Mouse (Mus musculus): ENCODE measurements at regions not wholly inside any gene's neighbourhood (a gene's known extent, or its start where the extent isn't known, plus 50 kb on each side); places are given as distances from the start of the nearest gene placed in this dataset.
A peak's percentile ranks its signal among the peaks of the same experiment; 100 is the strongest.
"Not testable (repeated sequence)": the region's sequence is repeated elsewhere in the genome, so short reads cannot be mapped to it uniquely, and the experiment has no call there.

GRCm38 (mm10) chr4:66691598-66692220, 135.7 kb upstream of the Tlr4 start:
- Histone ChIP-seq H3K27me3 (ENCODE audit: insufficient read depth, low read length) (no peaks in the 10 kb centered on the region), H3K4me2 (ENCODE audit: low read length) (no peak overlapping the region), H3K9me3 (replicated peaks; ENCODE audit: low read length) (no peaks in the 10 kb centered on the region), H3K9ac (ENCODE audit: low read depth, low read length) (no peak overlapping the region), H3K36me3 (ENCODE audit: insufficient read depth, low read length) (no peaks in the 10 kb centered on the region), H3K27ac (no peak overlapping the region), H3K4me1 (replicated peaks; ENCODE audit: insufficient read depth, low read length) (no peaks in the 10 kb centered on the region), H3K4me3 (replicated peaks; ENCODE audit: low read depth, low read length) (no peak overlapping the region)
- DNase-seq (ENCODE audit: low spot score) (no peak), ATAC-seq (replicated peaks; ENCODE audit: low FRiP score, low read depth) (no peak)
- 53% methylated on average over 5 of the region's 5 CpGs for WGBS
- no peak for TF ChIP-seq CTCF (IDR thresholded peaks at IDR 0.05; ENCODE audit: low read depth)

GRCm38 (mm10) chr4:66693982-66694578, 133.3 kb upstream of the Tlr4 start:
- no peaks in the 10 kb centered on the region for H3K27me3 ChIP-seq (ENCODE audit: insufficient read depth, low read length)
- H3K36me3 ChIP-seq (ENCODE audit: insufficient read depth, low read length): no peaks in the 10 kb centered on the region
- WGBS: 59% methylated on average over 4 of the region's 4 CpGs
- ATAC-seq (replicated peaks; ENCODE audit: low FRiP score, low read depth) (no peak), DNase-seq (ENCODE audit: low spot score) (no peak)
- H3K27ac ChIP-seq: no peak overlapping the region
- no peaks in the 10 kb centered on the region for H3K4me1 ChIP-seq (replicated peaks; ENCODE audit: insufficient read depth, low read length)
- TF ChIP-seq CTCF (IDR thresholded peaks at IDR 0.05; ENCODE audit: low read depth): no peak
- H3K9me3 ChIP-seq (replicated peaks; ENCODE audit: low read length): no peaks in the 10 kb centered on the region
- no peak overlapping the region for H3K4me2 ChIP-seq (ENCODE audit: low read length)
- H3K9ac ChIP-seq (ENCODE audit: low read depth, low read length): no peak overlapping the region
- H3K4me3 ChIP-seq (replicated peaks; ENCODE audit: low read depth, low read length): no peak overlapping the region

- ATAC-seq (replicated peaks; ENCODE audit: low FRiP score, low read depth): no peak
Measured at GRCm38 (mm10) chr4:66715821-66716760, 111.3 kb upstream of the Tlr4 start.

GRCm38 (mm10) chr4:66737407-66737806, 90.0 kb upstream of the Tlr4 start:
- TF ChIP-seq CTCF (IDR thresholded peaks at IDR 0.05; ENCODE audit: low read depth): no peak
- WGBS: 9% methylated on average over 2 of the region's 2 CpGs
- H3K27me3 ChIP-seq (ENCODE audit: insufficient read depth, low read length): no peaks in the 10 kb centered on the region
- no peak overlapping the region for H3K4me3 ChIP-seq (replicated peaks; ENCODE audit: low read depth, low read length)
- H3K27ac ChIP-seq: no peak overlapping the region
- H3K36me3 ChIP-seq (ENCODE audit: insufficient read depth, low read length): no peaks in the 10 kb centered on the region
- no peaks in the 10 kb centered on the region for H3K9me3 ChIP-seq (replicated peaks; ENCODE audit: low read length)
- H3K9ac ChIP-seq (ENCODE audit: low read depth, low read length): no peak overlapping the region
- no peak for ATAC-seq (replicated peaks; ENCODE audit: low FRiP score, low read depth)
- no peak for DNase-seq (ENCODE audit: low spot score)
- no peaks in the 10 kb centered on the region for H3K4me1 ChIP-seq (replicated peaks; ENCODE audit: insufficient read depth, low read length)
- no peak overlapping the region for H3K4me2 ChIP-seq (ENCODE audit: low read length)

More at GRCm38 (mm10) chr4:66715821-66716760, 111.3 kb upstream of the Tlr4 start:
- Histone ChIP-seq H3K4me1 (replicated peaks; ENCODE audit: insufficient read depth, low read length) (no peaks in the 10 kb centered on the region), H3K4me2 (ENCODE audit: low read length) (no peak overlapping the region), H3K27ac (no peak overlapping the region), H3K9me3 (replicated peaks; ENCODE audit: low read length) (no peaks in the 10 kb centered on the region), H3K4me3 (replicated peaks; ENCODE audit: low read depth, low read length) (no peak overlapping the region), H3K27me3 (ENCODE audit: insufficient read depth, low read length) (no peaks in the 10 kb centered on the region), H3K9ac (ENCODE audit: low read depth, low read length) (no peak overlapping the region), H3K36me3 (ENCODE audit: insufficient read depth, low read length) (no peaks in the 10 kb centered on the region)
- TF ChIP-seq CTCF (IDR thresholded peaks at IDR 0.05; ENCODE audit: low read depth): no peak
- no peak for DNase-seq (ENCODE audit: low spot score)
- 75% methylated on average over 6 of the region's 6 CpGs for WGBS

- not testable (repeated sequence) for H3K27me3 ChIP-seq (ENCODE audit: insufficient read depth, low read length); ATAC-seq (replicated peaks; ENCODE audit: low FRiP score, low read depth); H3K4me1 ChIP-seq (replicated peaks; ENCODE audit: insufficient read depth, low read length); H3K4me3 ChIP-seq (replicated peaks; ENCODE audit: low read depth, low read length); DNase-seq (ENCODE audit: low spot score); H3K9me3 ChIP-seq (replicated peaks; ENCODE audit: low read length); H3K27ac ChIP-seq; H3K4me2 ChIP-seq (ENCODE audit: low read length); H3K36me3 ChIP-seq (ENCODE audit: insufficient read depth, low read length); H3K9ac ChIP-seq (ENCODE audit: low read depth, low read length)
- WGBS: 94% methylated on average over 19 of the region's 19 CpGs
Measured at GRCm38 (mm10) chr4:66743421-66743820, 84.0 kb upstream of the Tlr4 start.

GRCm38 (mm10) chr4:66768762-66769161, 58.6 kb upstream of the Tlr4 start:
- H3K27ac ChIP-seq: no peak overlapping the region
- 30% methylated on average over 4 of the region's 4 CpGs for WGBS
- H3K36me3 ChIP-seq (ENCODE audit: insufficient read depth, low read length): no peaks in the 10 kb centered on the region
- H3K9me3 ChIP-seq (replicated peaks; ENCODE audit: low read length): no peaks in the 10 kb centered on the region
- no peak overlapping the region for H3K4me2 ChIP-seq (ENCODE audit: low read length)
- DNase-seq (ENCODE audit: low spot score) (peak; percentile 71), ATAC-seq (replicated peaks; ENCODE audit: low FRiP score, low read depth) (no peak)
- no peak overlapping the region for H3K9ac ChIP-seq (ENCODE audit: low read depth, low read length)
- no peaks in the 10 kb centered on the region for H3K4me1 ChIP-seq (replicated peaks; ENCODE audit: insufficient read depth, low read length)
- H3K27me3 ChIP-seq (ENCODE audit: insufficient read depth, low read length): no peaks in the 10 kb centered on the region
- H3K4me3 ChIP-seq (replicated peaks; ENCODE audit: low read depth, low read length): no peak overlapping the region
- TF ChIP-seq CTCF (IDR thresholded peaks at IDR 0.05; ENCODE audit: low read depth): peak; percentile 91
